Mouse (Mus musculus) neural tube, embryonic 14.5 days (tissue): ENCODE measurements around the gene Svs2. TPM values are rescaled to one million over a fixed set of nuclear protein-coding genes. Genes with fewer than 3 reads are reported as not detected.
"Not testable (repeated sequence)": the region's sequence is repeated elsewhere in the genome, so short reads cannot be mapped to it uniquely, and the experiment has no call there.

Experiments used
- ATAC-seq: fragments of 200-750 bp; cut with Nextera tagmentation; 2 replicates; pipeline ENCODE4 v1.8.0; 2017; ENCODE audit warnings: low read depth, mild to moderate bottlenecking, moderate TSS enrichment, moderate library complexity
- H3K27ac ChIP-seq: fragments of 300-500 bp; sonication (generic); 2 replicates; pipeline ENCODE4 v1.5.1; 2014; ENCODE audit warnings: low read depth, mild to moderate bottlenecking, control low read depth, low read length, moderate library complexity, mixed read lengths
- H3K27me3 ChIP-seq: fragments of 300-500 bp; sonication (generic); 2 replicates; pipeline ENCODE4 v1.6.1; 2014; ENCODE audit warnings: low read length; ENCODE audit not compliant: control insufficient read depth, insufficient read depth
- H3K36me3 ChIP-seq: fragments of 300-500 bp; sonication (generic); 2 replicates; pipeline ENCODE4 v1.6.1; 2014; ENCODE audit warnings: low read length, mixed read lengths; ENCODE audit not compliant: control insufficient read depth, insufficient read depth
- H3K4me1 ChIP-seq: fragments of 300-500 bp; sonication (generic); 2 replicates; pipeline ENCODE4 v1.6.1; 2014; ENCODE audit warnings: low read length; ENCODE audit not compliant: control insufficient read depth, insufficient read depth
- H3K4me2 ChIP-seq: fragments of 300-500 bp; sonication (generic); 2 replicates; pipeline ENCODE4 v1.6.1; 2014; ENCODE audit warnings: mild to moderate bottlenecking, low read depth, low read length, control low read depth
- H3K4me3 ChIP-seq: fragments of 300-500 bp; sonication (generic); 2 replicates; pipeline ENCODE4 v1.5.1; 2014; ENCODE audit warnings: low read depth, low read length, control low read depth, mixed read lengths
- H3K9ac ChIP-seq: fragments of 300-500 bp; sonication (generic); replicated peaks from 2 replicates; pipeline ENCODE4 v1.6.1; 2014; ENCODE audit warnings: low read depth, mild to moderate bottlenecking, control low read depth, low read length, mixed read lengths
- H3K9me3 ChIP-seq: fragments of 300-500 bp; sonication (generic); 2 replicates; pipeline ENCODE4 v1.6.1; 2016; ENCODE audit warnings: low read length; ENCODE audit not compliant: control insufficient read depth
- WGBS: fragments of 180-500 bp; shearing (Covaris S2); extraction: QIAGEN DNeasy Blood & Tissue Kit; methylation state at CpG from one replicate; pipeline ENCODE4 v1.1.7; 2014; 5-methylcytosine and 5-hydroxymethylcytosine counted together
- polyA plus RNA-seq: library from polyadenylated mRNA; unstranded; fragments of >200 nt; fragmentation: Nextera tagmentation; extraction: Ambion mirVana; gene quantifications from 2 replicates; pipeline ENCODE4 v1.2.1, GENCODE M21; 2014

Gene Svs2
- not detected in 2 replicates for polyA plus RNA-seq

DNA sequence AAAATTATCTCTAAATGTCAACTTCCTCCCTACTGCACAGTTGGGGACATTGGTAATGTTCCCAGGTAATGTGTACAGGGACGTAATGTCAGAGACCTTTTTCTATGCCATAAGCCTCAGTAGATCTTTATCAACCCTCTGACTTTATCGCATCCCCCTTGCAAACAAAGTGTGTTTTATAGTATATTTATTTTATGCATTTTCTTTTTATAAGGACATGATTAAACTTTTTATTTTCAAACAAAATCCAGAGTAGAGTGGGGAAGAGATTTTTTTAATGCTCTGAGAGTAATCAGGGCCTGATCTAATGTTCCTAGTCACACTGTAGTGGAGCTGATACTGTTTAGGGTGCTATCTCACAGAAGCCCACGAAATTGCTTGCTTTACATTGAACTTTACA lies at the start of gene Svs2:
Gene Svs2 (minus strand): TSS at position 101 of the 400 bp plus-strand sequence.
- H3K4me1 ChIP-seq = no peaks in the 10 kb centered on the region
- no peaks in the 10 kb centered on the region for H3K9me3 ChIP-seq
- H3K9ac ChIP-seq = no peak within 1 kb of the TSS
- H3K36me3 ChIP-seq = no peaks in the 10 kb centered on the region
- no peak for ATAC-seq
- no peak within 1 kb of the TSS for H3K4me2 ChIP-seq
- 82% methylated on average over 3 of the region's 3 CpGs for WGBS
- H3K27ac ChIP-seq = no peak within 1 kb of the TSS
- no peak within 1 kb of the TSS for H3K4me3 ChIP-seq
- H3K27me3 ChIP-seq = no peaks in the 10 kb centered on the region

DNA sequence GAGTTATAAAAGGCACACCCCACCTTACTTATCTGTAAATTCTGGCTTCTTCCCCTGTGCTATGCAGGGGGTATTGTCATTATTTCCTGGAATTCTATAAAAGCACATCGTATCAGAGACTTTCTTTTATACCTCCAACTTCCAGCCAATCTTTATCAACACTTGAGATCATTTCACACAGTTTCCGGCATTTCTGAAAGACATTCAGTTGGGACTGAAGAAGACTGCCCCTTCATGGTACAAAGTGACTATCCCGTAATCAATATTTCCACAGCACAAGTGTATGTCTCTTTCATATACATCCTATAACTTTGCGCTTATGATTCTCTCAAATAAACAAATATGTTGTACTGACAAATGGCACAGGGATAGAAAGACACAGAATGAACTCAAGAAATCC lies 40.1 kb upstream of the Svs2 start, which contains the start of gene Svs4:
Gene Svs4 (minus strand): TSS at position 101 of the 400 bp plus-strand sequence.
- no peak within 1 kb of the TSS for H3K9ac ChIP-seq
- H3K4me3 ChIP-seq = no peak within 1 kb of the TSS
- ATAC-seq = no peak
- H3K4me1 ChIP-seq = no peaks in the 10 kb centered on the region
- no peak within 1 kb of the TSS for H3K27ac ChIP-seq
- no peaks in the 10 kb centered on the region for H3K9me3 ChIP-seq
- no peak within 1 kb of the TSS for H3K4me2 ChIP-seq
- H3K36me3 ChIP-seq = no peaks in the 10 kb centered on the region
- 97% methylated on average over 4 of the region's 4 CpGs for WGBS
- no peaks in the 10 kb centered on the region for H3K27me3 ChIP-seq

DNA sequence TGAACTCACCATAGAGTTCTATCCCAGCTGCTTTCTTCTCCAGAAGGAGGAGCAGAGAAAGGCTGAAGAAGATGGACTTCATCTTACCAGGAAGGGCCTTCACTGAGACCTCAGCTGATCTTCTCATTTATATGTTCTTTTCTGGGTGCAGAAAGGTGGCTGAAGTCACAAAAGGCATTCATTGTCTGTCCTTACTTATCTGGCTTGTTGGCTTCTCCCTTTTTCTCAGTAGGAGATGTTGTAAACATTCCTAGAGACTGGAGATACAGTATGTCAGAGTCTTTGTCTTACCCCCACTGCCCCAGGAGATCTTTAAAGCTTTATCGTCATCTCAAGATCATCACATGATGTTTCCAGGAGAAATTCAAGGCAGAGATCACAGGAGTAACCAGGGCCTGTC lies 18.3 kb upstream of the Svs2 start, which contains the start of gene Svs3b:
Gene Svs3b (minus strand): TSS at position 101 of the 400 bp plus-strand sequence.
- H3K4me2 ChIP-seq, ATAC-seq: not testable (repeated sequence)
- WGBS = 41% methylated on average over 1 of the region's 1 CpGs

DNA sequence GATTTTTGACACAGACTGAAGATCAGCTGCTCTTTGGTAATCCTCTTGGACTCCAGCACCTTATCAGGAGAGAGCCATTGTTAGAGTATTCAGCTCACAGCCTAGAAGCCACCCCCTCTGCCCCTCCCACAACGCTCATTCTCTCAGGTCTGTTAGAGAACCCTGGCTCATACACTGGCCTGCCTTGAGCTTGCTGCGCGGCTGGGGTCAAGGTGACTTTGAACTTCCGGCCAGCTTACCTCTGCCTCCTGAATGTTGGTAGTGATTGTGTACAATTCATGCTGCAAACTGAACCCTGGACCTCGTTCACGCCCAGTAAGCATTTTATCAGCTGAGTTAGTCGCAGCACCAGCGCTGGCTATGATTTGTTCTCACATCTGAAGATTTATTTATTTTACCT lies 5.6 kb downstream of the Svs2 start:
- Histone ChIP-seq H3K9me3 (no peaks in the 10 kb centered on the region), H3K27me3 (no peaks in the 10 kb centered on the region), H3K4me2 (no peak overlapping the region), H3K36me3 (no peaks in the 10 kb centered on the region), H3K27ac (no peak overlapping the region), H3K4me1 (no peaks in the 10 kb centered on the region), H3K9ac (no peak overlapping the region), H3K4me3 (no peak overlapping the region)
- 92% methylated on average over 8 of the region's 8 CpGs for WGBS
- ATAC-seq = no peak

More for the DNA sequence above, 18.3 kb upstream of the Svs2 start, which contains the start of gene Svs3b:
- not testable (repeated sequence) for H3K27me3 ChIP-seq, H3K36me3 ChIP-seq, H3K27ac ChIP-seq, H3K4me1 ChIP-seq, H3K4me3 ChIP-seq, H3K9me3 ChIP-seq, H3K9ac ChIP-seq

DNA sequence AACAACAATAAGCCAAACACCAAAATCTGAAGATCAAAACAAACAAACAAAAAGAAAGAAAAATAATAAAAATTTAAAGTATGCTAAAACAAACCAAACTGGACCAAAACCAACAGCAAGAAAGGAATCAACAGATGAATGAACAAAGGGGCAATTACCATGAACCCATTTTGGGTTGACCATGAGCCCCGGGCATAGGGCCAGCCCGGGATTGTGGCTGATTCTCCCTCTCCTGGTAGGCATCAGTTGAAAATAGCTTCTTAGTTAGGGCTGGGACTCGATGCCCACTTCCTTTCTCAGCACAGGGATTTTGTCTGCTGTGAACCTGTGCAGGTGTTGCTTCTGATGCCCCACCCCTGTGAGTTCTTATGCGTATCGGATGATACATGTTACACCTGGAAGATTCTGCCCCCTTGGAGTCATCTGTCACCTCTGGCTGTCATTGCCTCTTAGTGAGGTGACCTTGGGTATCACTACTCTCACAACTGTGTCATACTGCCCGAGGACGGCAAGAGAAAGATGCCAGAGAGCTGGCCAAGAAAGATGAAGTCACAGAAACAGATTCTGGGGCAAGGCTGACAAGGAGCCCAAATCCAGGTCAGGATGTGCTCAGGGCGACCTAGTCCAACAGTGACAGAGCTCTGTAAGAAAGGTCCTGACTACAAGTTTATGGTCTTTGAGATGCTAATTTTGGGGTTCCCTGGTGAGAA lies 9.8 kb downstream of the Svs2 start:
- Histone ChIP-seq H3K9me3 (no peaks in the 10 kb centered on the region), H3K27ac (no peak overlapping the region), H3K4me3 (no peak overlapping the region), H3K4me1 (no peaks in the 10 kb centered on the region), H3K36me3 (no peaks in the 10 kb centered on the region), H3K27me3 (no peaks in the 10 kb centered on the region), H3K4me2 (no peak overlapping the region), H3K9ac (no peak overlapping the region)
- ATAC-seq = no peak
- 88% methylated on average over 8 of the region's 8 CpGs for WGBS

DNA sequence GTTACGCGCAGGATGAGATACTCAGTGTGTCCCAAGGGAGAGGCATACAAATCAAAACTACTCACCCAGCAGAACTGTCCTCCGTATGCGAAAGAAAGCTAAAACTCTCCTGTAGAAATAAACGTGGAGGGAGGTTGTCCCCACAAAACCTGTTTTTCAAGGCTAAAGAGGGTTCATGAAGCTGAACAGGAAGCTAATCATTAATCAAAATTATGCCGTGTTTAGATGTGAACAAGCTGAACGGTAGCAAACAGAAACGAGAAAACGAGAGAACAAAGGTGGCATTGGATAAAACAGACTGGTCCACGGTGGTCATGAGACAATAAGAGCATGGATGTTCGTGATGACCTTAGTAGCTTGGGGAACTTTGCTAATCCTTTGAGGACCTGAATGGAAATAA lies 16.7 kb downstream of the Svs2 start, which contains the start of gene Wfdc15b:
Gene Wfdc15b (minus strand): TSS at position 139 of the 400 bp plus-strand sequence.
- ATAC-seq = no peak
- Histone ChIP-seq H3K4me3 (no peak within 1 kb of the TSS), H3K27ac (no peak within 1 kb of the TSS), H3K27me3 (no peaks in the 10 kb centered on the region), H3K9me3 (no peaks in the 10 kb centered on the region), H3K4me1 (no peaks in the 10 kb centered on the region), H3K4me2 (no peak within 1 kb of the TSS), H3K36me3 (no peaks in the 10 kb centered on the region), H3K9ac (no peak within 1 kb of the TSS)
- 82% methylated on average over 11 of the region's 11 CpGs for WGBS

DNA sequence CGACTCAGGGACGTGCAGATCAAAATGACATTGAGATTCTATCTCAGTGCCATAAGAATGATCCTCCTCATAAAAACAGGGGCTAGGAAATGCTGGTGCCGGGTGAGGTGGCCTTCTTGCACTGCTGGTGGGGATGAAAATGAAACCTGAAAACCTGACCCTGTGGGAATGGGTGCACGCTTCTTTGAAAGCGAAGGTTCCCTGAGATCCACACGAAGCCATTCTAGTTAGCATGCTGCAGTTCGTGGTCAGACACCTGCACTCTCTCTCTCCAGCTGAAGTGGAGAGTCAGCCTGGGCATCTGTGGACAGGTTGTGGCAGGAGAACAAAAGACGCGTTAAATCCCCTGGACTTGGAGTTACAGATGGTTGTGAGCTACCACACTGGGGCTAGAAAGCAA lies 19.0 kb downstream of the Svs2 start:
- no peak overlapping the region for H3K27ac ChIP-seq
- no peaks in the 10 kb centered on the region for H3K4me1 ChIP-seq
- no peaks in the 10 kb centered on the region for H3K36me3 ChIP-seq
- H3K9me3 ChIP-seq = no peaks in the 10 kb centered on the region
- H3K27me3 ChIP-seq = no peaks in the 10 kb centered on the region
- H3K4me2 ChIP-seq = no peak overlapping the region
- no peak overlapping the region for H3K4me3 ChIP-seq
- no peak overlapping the region for H3K9ac ChIP-seq
- no peak for ATAC-seq
- 82% methylated on average over 9 of the region's 9 CpGs for WGBS

DNA sequence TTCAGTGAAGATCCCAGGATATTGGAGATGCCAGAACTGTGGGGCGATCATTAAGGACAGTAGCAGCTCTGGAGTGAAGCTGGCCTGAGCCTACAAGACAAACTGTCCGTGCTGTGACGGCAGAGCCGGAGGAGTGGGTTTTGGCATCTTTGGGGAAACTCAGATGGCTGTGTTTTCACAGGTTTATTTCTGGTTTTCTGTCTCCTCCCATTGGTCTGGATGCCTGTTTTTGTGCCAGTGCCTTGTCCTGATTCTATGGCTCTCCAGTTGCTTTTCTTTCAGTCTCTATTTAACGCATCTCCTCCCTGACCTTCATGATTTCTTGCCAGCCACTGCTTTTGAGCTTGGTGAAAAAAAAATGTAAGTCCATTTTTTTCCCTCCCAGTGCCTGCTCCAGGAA lies 25.6 kb downstream of the Svs2 start:
- no peak overlapping the region for H3K4me2 ChIP-seq
- no peak overlapping the region for H3K4me3 ChIP-seq
- H3K27ac ChIP-seq = no peak overlapping the region
- 86% methylated on average over 5 of the region's 5 CpGs for WGBS
- no peaks in the 10 kb centered on the region for H3K27me3 ChIP-seq
- H3K9me3 ChIP-seq = no peaks in the 10 kb centered on the region
- no peaks in the 10 kb centered on the region for H3K36me3 ChIP-seq
- no peaks in the 10 kb centered on the region for H3K4me1 ChIP-seq
- H3K9ac ChIP-seq = no peak overlapping the region
- ATAC-seq = no peak

DNA sequence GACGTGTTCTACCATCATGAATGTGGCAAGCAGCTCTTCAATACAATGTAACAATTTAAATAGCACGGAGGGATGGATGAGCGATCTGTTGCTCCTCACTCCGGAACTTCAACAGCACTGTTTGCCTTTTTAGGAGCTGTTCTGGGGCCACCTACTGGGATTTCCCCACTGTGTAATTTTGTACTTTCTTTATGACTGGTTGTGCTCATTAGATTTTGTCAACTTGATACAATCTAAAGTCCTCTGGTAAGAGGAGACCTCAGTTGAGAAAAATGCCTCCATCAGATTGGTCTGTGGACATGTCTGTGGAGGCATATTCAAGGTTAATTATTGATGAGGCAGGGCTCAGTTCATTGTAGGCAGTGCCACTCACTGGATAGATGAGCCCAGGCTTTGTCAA lies 27.4 kb downstream of the Svs2 start:
- H3K4me2 ChIP-seq = no peak overlapping the region
- no peak overlapping the region for H3K27ac ChIP-seq
- no peak for ATAC-seq
- no peak overlapping the region for H3K9ac ChIP-seq
- H3K4me3 ChIP-seq = no peak overlapping the region
- no peaks in the 10 kb centered on the region for H3K4me1 ChIP-seq
- H3K27me3 ChIP-seq = no peaks in the 10 kb centered on the region
- 92% methylated on average over 4 of the region's 4 CpGs for WGBS
- no peaks in the 10 kb centered on the region for H3K9me3 ChIP-seq
- no peaks in the 10 kb centered on the region for H3K36me3 ChIP-seq
